Mouse (Mus musculus): ENCODE results near the gene Trank1. TPM values are rescaled to one million over a fixed set of nuclear protein-coding genes. Genes with fewer than 3 reads are reported as not detected.

The Trank1 gene
- polyA plus RNA-seq, 1 experiment from 2014 or later, result 0.20 TPM

DNA sequence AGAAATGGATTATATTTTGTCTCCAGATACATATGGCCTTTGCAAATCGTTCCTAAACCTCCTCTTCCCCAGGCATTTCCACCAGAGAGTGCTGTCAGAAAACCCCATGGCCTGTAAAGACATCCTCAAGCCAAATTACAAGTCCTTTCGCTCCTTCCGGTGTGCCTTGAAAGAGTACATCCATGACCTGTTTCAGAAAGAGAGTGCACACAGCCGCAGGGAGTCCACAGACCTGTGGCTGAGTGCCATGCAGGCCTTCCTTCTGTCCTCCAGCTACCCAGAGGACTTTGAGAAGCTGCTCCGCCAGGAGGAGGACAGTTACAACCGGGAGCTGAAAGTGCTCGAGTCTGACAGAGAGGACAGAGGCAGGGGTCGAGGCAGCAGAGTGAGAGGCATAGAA is 79.5 kb downstream of the Trank1 start:
- no peak for DNase-seq (ENCODE audit: low spot score)
- Histone ChIP-seq H3K4me3 (no peak overlapping the region), H3K9me3 (no peaks in the 10 kb centered on the region), H3K4me1 (replicated peaks) (no peaks in the 10 kb centered on the region), H3K27me3 (ENCODE audit: insufficient read depth, poor library complexity, severe bottlenecking) (no peaks in the 10 kb centered on the region), H3K27ac (no peak overlapping the region), H3K36me3 (no peaks in the 10 kb centered on the region)
- 88% methylated on average over 8 of the region's 8 CpGs for WGBS

DNA sequence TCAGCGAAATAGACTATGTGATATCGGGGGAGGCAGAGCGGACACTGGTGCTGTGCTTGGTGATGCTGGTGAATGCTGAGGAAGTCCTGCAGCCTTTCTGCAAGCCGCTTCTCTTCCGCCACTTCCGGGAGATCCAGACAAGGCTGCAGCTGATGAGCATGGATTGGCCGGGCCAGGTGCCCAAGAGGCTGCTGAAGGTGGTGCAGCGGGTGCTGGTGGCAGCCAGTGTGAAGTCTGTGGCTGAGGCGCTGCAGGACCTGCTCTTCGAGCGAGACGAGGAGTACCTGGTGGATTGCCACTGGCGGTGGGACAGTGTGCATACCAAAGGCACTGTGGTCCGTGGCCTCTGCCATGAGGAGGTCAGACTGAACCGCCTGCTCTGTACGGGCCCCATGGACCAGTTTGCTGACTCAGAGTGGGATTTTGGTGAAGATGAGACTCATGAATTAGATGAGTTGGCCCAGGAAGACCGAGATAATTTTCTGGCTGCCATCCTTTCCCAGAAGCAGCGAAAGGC is 80.4 kb downstream of the Trank1 start:
- DNase-seq (ENCODE audit: low spot score), result no peak
- 90% methylated on average over 18 of the region's 18 CpGs for WGBS

DNA sequence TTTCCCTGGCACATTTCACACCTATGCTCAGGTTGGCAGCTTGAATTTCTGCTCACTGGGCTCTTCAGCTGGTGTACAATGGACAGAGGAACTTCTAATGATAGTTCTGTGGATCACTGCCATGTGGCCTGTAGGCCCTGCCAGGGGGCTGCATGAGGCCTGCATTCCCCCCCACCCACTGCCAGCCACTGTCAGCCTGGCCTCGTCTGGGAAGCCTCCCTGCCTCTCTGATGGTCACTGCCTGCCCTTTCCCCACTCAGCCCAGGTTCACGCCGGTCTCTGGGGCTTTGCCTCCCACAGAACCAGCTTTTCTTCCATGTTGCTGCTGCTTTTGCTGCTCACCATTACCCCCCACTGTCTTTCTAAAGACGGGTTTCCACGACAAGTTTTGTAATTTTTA is 83.7 kb downstream of the Trank1 start:
- H3K4me3 ChIP-seq, result no peak overlapping the region
- no peaks in the 10 kb centered on the region for H3K9me3 ChIP-seq
- no peaks in the 10 kb centered on the region for H3K27me3 ChIP-seq (ENCODE audit: insufficient read depth, poor library complexity, severe bottlenecking)
- H3K4me1 ChIP-seq (replicated peaks), result no peaks in the 10 kb centered on the region
- DNase-seq (ENCODE audit: low spot score), result no peak
- H3K27ac ChIP-seq, result no peak overlapping the region
- H3K36me3 ChIP-seq, result no peaks in the 10 kb centered on the region
- WGBS, result 75% methylated on average over 5 of the region's 5 CpGs

More for the DNA sequence above, 80.4 kb downstream of the Trank1 start:
- Histone ChIP-seq H3K27ac (no peak overlapping the region), H3K4me3 (no peak overlapping the region), H3K36me3 (no peaks in the 10 kb centered on the region), H3K27me3 (ENCODE audit: insufficient read depth, poor library complexity, severe bottlenecking) (no peaks in the 10 kb centered on the region), H3K9me3 (no peaks in the 10 kb centered on the region), H3K4me1 (replicated peaks) (no peaks in the 10 kb centered on the region)

DNA sequence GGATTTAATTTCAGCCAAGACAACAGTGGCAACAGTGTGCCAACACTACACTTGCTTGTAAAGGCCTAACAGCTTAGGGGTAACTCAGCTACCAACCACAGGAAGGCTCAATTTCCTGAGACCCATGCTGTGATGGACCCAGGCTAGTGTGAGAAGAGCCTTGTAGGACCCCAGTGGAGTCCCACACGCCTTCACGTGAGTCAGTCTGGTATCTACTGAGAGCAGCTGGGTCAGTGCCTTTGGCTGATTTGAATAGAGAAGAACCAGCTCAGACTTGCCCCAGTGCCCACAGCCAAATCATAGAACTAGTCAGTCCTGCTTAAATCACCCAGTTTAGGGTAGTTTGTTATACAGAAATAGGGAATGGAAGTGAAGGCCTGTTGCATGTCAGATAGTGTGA is 86.5 kb downstream of the Trank1 start:
- Histone ChIP-seq H3K4me3 (no peak overlapping the region), H3K4me1 (replicated peaks) (no peaks in the 10 kb centered on the region), H3K36me3 (no peaks in the 10 kb centered on the region), H3K9me3 (no peaks in the 10 kb centered on the region), H3K27me3 (ENCODE audit: insufficient read depth, poor library complexity, severe bottlenecking) (no peaks in the 10 kb centered on the region), H3K27ac (no peak overlapping the region)
- WGBS, result 76% methylated on average over 2 of the region's 2 CpGs
- DNase-seq (ENCODE audit: low spot score), result no peak

DNA sequence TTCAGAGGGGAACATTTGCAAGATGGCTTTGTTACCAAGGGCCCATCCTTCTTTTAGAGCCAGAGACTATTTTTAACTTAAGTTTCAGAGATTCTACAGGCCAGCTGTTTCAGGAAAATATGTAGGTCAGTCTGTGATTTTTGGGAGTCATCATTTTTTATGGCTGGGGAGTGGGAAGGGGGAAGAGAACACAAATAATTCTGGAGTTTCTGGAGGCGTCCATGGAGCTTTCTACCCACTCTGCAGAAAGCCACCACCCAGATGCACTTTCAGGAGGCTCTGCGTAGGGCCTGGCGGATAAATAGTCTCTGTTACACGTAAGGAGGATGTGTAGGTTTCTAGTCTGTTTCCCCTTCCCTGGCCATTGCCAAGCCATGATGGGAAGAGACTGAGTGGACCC is 88.5 kb downstream of the Trank1 start:
- Histone ChIP-seq H3K27ac (no peak overlapping the region), H3K4me3 (no peak overlapping the region), H3K36me3 (no peaks in the 10 kb centered on the region), H3K9me3 (no peaks in the 10 kb centered on the region), H3K4me1 (replicated peaks) (no peaks in the 10 kb centered on the region), H3K27me3 (ENCODE audit: insufficient read depth, poor library complexity, severe bottlenecking) (no peaks in the 10 kb centered on the region)
- no peak for DNase-seq (ENCODE audit: low spot score)
- WGBS, result 88% methylated on average over 4 of the region's 4 CpGs

DNA sequence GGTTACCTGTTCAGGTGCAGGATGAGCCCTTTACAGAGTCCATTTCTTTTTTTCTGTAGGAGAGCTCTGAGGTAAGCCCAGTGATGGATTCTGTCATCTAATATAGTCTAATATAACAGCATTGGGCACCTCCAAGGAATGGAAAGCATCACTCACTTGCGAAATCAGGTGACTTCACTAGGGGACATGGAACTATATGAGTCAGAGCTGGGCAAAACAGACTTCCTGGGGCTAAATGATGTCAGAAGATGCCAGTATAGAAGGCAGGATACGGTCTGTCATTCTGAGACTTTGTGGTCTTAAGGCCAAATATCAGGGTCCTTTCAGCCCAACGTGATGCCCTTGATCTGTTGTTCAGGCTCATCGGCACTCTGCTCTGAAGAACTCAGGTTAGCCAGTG is 91.6 kb downstream of the Trank1 start:
- Histone ChIP-seq H3K9me3 (no peaks in the 10 kb centered on the region), H3K27ac (no peak overlapping the region), H3K4me1 (replicated peaks) (no peaks in the 10 kb centered on the region), H3K27me3 (ENCODE audit: insufficient read depth, poor library complexity, severe bottlenecking) (no peaks in the 10 kb centered on the region), H3K4me3 (no peak overlapping the region), H3K36me3 (no peaks in the 10 kb centered on the region)
- WGBS, result 92% methylated on average over 4 of the region's 4 CpGs
- DNase-seq (ENCODE audit: low spot score), result no peak

DNA sequence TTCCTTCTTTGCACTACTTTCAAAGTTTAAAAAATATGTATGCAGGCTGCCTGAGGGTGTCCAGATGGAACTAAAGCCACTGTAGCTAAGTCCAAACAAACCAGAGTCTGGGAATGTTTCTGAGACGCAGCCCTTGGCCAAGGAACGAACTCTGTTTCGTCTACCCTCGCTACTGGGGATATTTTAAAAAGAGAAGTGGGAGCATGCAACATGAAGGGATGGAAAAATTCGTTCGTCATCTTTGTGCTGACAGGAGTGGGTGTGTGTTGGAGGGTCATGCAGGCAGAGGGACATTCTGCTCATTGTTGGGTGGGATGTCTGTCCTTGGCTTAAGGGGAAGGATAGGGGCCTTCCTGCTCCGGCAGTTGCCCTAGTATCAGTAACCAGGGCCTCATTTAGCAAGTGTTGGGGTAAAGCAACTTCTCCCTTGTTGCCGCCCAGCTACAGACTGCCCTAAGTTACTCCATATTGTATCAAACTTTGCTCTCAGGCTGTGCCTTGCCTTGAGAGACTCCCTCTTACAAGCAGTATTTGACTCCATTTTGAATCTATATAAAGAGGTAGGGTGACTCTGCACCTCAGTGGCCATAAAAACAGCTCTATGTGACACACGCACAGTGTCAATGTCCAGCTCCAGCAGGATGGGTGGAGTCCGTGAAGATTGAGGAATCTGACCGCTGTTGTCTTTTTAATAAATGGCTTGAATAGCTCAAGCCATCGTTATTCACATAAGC is 93.0 kb downstream of the Trank1 start:
- no peaks in the 10 kb centered on the region for H3K36me3 ChIP-seq
- no peaks in the 10 kb centered on the region for H3K27me3 ChIP-seq (ENCODE audit: insufficient read depth, poor library complexity, severe bottlenecking)
- H3K9me3 ChIP-seq, result no peaks in the 10 kb centered on the region
- no peak for DNase-seq (ENCODE audit: low spot score)
- 87% methylated on average over 12 of the region's 12 CpGs for WGBS
- no peak overlapping the region for H3K27ac ChIP-seq
- no peaks in the 10 kb centered on the region for H3K4me1 ChIP-seq (replicated peaks)
- H3K4me3 ChIP-seq, result no peak overlapping the region

DNA sequence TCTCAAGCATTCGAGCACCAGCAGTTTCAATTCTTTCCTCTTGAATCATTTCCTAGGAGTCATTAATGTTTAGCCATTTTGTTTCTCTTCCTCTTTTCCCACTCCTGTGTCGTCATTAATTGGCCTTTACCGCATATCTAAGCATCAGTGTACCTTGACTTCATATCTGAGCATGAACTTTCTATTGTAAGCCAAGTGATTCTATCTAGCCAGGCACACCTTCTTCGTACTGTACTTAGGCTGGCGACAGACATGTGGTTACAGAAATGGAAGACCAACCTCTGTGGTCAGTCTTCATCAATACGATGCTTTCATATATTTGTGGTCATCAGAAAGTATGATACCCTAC is 93.5 kb downstream of the Trank1 start:
- DNase-seq (ENCODE audit: low spot score), result no peak
- H3K4me1 ChIP-seq (replicated peaks), result no peaks in the 10 kb centered on the region
- H3K27me3 ChIP-seq (ENCODE audit: insufficient read depth, poor library complexity, severe bottlenecking), result no peaks in the 10 kb centered on the region
- no peaks in the 10 kb centered on the region for H3K9me3 ChIP-seq
- H3K36me3 ChIP-seq, result no peaks in the 10 kb centered on the region
- H3K4me3 ChIP-seq, result no peak overlapping the region
- WGBS, result 92% methylated on average over 6 of the region's 6 CpGs
- no peak overlapping the region for H3K27ac ChIP-seq

DNA sequence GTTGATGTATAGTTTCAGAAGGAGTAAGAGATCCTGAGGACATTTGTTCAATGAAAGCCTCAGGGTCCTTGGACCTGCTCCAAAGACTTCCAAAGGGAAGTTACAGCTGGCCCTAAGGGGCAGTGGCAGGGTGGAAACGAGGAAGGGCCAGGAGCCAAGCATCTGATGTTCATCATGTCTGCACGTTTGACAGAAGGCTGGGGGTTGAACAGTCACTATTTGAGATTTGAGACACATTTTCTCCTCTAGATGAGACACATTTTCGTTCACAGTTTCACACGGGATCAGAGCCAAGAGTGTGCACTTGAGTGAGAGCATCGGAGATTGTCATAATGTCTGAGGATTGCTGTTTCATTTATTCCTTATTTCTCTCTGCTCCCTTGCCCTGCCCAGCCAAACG is 96.5 kb downstream of the Trank1 start:
- Histone ChIP-seq H3K27ac (no peak overlapping the region), H3K4me1 (replicated peaks) (peaks cover 16% of the 10 kb centered on the region; the same call in 1 of the 2 replicates), H3K9me3 (no peaks in the 10 kb centered on the region), H3K36me3 (no peaks in the 10 kb centered on the region), H3K27me3 (ENCODE audit: insufficient read depth, poor library complexity, severe bottlenecking) (no peaks in the 10 kb centered on the region), H3K4me3 (no peak overlapping the region)
- no peak for DNase-seq (ENCODE audit: low spot score)
- 90% methylated on average over 6 of the region's 6 CpGs for WGBS

DNA sequence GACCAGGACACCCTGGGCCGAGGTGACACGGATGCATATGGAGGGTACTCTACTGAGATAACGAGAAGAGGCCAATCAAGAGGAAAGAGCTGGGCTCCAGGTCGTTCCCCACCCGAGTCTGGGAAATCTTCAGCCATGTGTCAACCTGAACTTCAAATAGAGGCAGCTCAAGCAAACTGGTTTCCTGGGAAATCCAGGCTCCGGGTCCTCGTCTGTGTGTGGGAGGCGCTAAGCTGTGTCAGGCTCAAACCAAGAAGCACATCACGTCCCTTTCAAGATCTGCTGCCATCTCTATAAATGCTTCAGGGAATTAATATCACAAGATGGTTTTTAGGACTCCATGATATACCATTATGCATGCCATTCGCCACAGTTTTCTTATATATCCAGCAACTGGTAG is 96.9 kb downstream of the Trank1 start:
- H3K4me3 ChIP-seq, result no peak overlapping the region
- WGBS, result 90% methylated on average over 10 of the region's 10 CpGs
- H3K9me3 ChIP-seq, result no peaks in the 10 kb centered on the region
- no peak overlapping the region for H3K27ac ChIP-seq
- peaks cover 21% of the 10 kb centered on the region; the same call in 1 of the 2 replicates for H3K4me1 ChIP-seq (replicated peaks)
- H3K36me3 ChIP-seq, result no peaks in the 10 kb centered on the region
- H3K27me3 ChIP-seq (ENCODE audit: insufficient read depth, poor library complexity, severe bottlenecking), result no peaks in the 10 kb centered on the region
- no peak for DNase-seq (ENCODE audit: low spot score)

DNA sequence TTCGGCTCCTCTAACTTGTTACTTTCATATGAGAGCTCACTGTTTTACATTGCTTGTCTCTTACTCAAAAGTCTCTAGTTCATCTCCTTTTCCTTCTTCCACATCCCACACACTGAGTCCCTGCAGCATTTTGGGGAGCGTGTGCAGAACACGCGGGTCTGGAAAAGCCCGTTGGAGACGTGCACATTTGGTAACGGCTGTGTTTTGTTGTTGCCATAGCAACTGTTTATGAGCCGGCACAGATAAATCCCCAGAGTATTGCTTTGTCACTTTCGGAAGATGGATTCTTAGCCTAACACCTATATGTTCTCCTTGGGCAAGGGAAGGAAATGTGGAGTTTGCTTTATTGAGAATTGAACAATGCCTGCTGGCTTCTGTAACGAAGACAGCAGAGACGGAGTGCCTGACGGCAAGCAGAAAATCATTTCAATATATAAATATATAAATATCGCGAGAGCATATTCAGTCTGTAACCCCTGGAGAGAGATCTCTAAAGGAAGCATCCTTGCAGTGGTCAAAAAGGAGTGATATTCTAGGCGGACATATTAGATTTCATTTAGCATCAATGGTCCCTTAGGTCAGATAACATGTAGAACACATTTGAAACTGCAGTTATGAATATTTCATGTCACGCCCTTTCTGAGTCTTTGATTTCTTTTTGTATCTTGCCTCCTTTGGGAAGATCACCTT is 101.1 kb downstream of the Trank1 start:
- Histone ChIP-seq H3K27ac (peak overlapping the region; percentile 12; the same call in 1 of the 2 replicates), H3K27me3 (ENCODE audit: insufficient read depth, poor library complexity, severe bottlenecking) (no peaks in the 10 kb centered on the region), H3K4me3 (no peak overlapping the region), H3K4me1 (replicated peaks) (peaks cover 21% of the 10 kb centered on the region; the same call in 1 of the 2 replicates), H3K9me3 (no peaks in the 10 kb centered on the region), H3K36me3 (no peaks in the 10 kb centered on the region)
- DNase-seq (ENCODE audit: low spot score), result peak; percentile 12
- 80% methylated on average over 16 of the region's 16 CpGs for WGBS

DNA sequence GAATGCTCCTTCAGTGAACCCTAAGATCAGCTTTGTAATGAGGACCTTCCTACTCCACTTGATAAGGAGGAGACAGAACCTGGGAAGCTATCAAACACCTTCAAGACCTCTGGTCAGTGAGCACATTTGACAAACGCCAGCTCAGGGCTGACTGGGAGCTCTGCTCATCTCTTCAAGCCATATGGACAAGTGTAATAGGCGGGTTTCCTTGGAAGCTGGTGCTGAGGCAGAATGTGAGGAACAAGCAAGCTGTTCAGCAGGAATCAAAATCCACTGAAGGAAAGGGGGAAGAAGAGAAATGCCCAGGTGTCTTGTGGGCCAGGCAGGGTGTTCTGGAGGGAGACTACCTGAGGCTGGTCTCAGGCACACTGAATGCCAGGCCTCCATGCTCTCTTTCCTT is 110.3 kb downstream of the Trank1 start:
- WGBS, result 78% methylated on average over 2 of the region's 2 CpGs

DNA sequence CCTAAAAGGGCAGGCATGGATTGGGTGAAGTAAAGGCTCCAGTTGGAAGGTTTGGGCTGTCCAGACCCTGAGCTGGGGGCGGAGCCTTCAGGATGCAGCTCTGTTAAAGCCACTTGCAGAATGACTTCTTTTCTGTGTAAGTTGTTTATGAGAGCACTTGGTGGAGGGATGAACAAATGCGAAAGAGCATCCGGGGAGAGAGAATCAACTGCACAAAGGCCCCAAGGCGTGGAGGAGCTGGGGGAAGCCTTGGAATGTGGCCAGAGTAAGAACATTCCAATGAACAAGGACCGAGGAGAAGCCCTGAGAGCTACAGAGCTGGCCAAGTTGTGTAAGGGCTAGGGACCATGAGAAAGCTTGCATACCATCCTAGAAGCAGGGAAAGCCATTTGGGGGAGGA is 111.0 kb downstream of the Trank1 start:
- DNase-seq (ENCODE audit: low spot score), result no peak
- Histone ChIP-seq H3K36me3 (no peaks in the 10 kb centered on the region), H3K9me3 (no peaks in the 10 kb centered on the region), H3K27me3 (ENCODE audit: insufficient read depth, poor library complexity, severe bottlenecking) (no peaks in the 10 kb centered on the region), H3K4me1 (replicated peaks) (peaks cover 16% of the 10 kb centered on the region), H3K27ac (no peak overlapping the region), H3K4me3 (no peak overlapping the region)
- WGBS, result 77% methylated on average over 5 of the region's 5 CpGs

More for the DNA sequence above, 110.3 kb downstream of the Trank1 start:
- peaks cover 16% of the 10 kb centered on the region for H3K4me1 ChIP-seq (replicated peaks)
- DNase-seq (ENCODE audit: low spot score), result no peak
- H3K4me3 ChIP-seq, result no peak overlapping the region
- H3K9me3 ChIP-seq, result no peaks in the 10 kb centered on the region
- no peaks in the 10 kb centered on the region for H3K36me3 ChIP-seq
- H3K27ac ChIP-seq, result no peak overlapping the region
- no peaks in the 10 kb centered on the region for H3K27me3 ChIP-seq (ENCODE audit: insufficient read depth, poor library complexity, severe bottlenecking)

Measured in hindbrain, embryonic 10.5 days (tissue).